Mouse (Mus musculus) stomach, postnatal 0 days (tissue): ENCODE results near the gene Creb3l2. TPM values are rescaled to one million over a fixed set of nuclear protein-coding genes. Genes with fewer than 3 reads are reported as not detected.

Source experiments
- ATAC-seq: fragments of 200-750 bp; cut with Nextera tagmentation; 2 replicates; pipeline ENCODE4 v1.8.0; 2017; ENCODE audit not compliant: low FRiP score, low TSS enrichment
- DNase-seq: peaks from one replicate; pipeline ENCODE4 v3.0.0-alpha.2; 2016; ENCODE audit warnings: low spot score
- H3K27ac ChIP-seq: fragments of 300-500 bp; sonication (generic); replicated peaks from 2 replicates; pipeline ENCODE4 v1.5.1; 2014; ENCODE audit warnings: mild to moderate bottlenecking, control low read depth
- H3K27me3 ChIP-seq: fragments of 300-500 bp; sonication (generic); 2 replicates; pipeline ENCODE4 v1.6.1; 2014; ENCODE audit warnings: low read length; ENCODE audit not compliant: control insufficient read depth, insufficient read depth
- H3K36me3 ChIP-seq: fragments of 300-500 bp; sonication (generic); 2 replicates; pipeline ENCODE4 v1.6.1; 2014; ENCODE audit warnings: low read length, mixed read lengths; ENCODE audit not compliant: control insufficient read depth, insufficient read depth
- H3K4me1 ChIP-seq: fragments of 300-500 bp; sonication (generic); replicated peaks from 2 replicates; pipeline ENCODE4 v1.6.1; 2014; ENCODE audit warnings: antibody characterized with exemption; ENCODE audit not compliant: control insufficient read depth, insufficient read depth
- H3K4me2 ChIP-seq: fragments of 300-500 bp; sonication (generic); replicated peaks from 2 replicates; pipeline ENCODE4 v1.6.1; 2014; ENCODE audit warnings: low read depth, mild to moderate bottlenecking, control low read depth, moderate library complexity
- H3K4me3 ChIP-seq: fragments of 300-500 bp; sonication (generic); 2 replicates; pipeline ENCODE4 v1.5.1; 2014; ENCODE audit warnings: low read depth, low read length, control low read depth
- H3K9ac ChIP-seq: fragments of 300-500 bp; sonication (generic); 2 replicates; pipeline ENCODE4 v1.6.1; 2014; ENCODE audit warnings: mild to moderate bottlenecking, low read length, control low read depth, mixed read lengths
- H3K9me3 ChIP-seq: fragments of 300-500 bp; sonication (generic); 2 replicates; pipeline ENCODE4 v1.6.1; 2016; ENCODE audit warnings: low read length; ENCODE audit not compliant: control insufficient read depth
- CTCF ChIP-seq: IDR thresholded peaks from 2 replicates; pipeline ENCODE4 v1.5.1; 2016; ENCODE audit warnings: antibody characterized with exemption, low read depth, mild to moderate bottlenecking, moderate library complexity
- EP300 ChIP-seq: optimal IDR thresholded peaks from 2 replicates; pipeline ENCODE3; 2016; ENCODE audit warnings: antibody characterized with exemption
- WGBS: fragments of 180-500 bp; shearing (Covaris S2); extraction: QIAGEN DNeasy Blood & Tissue Kit; methylation state at CpG from one replicate; pipeline ENCODE4 v1.1.7; 2014; 5-methylcytosine and 5-hydroxymethylcytosine counted together
- polyA plus RNA-seq: library from polyadenylated mRNA; unstranded; fragments of >200 nt; fragmentation: Nextera tagmentation; extraction: Ambion mirVana; gene quantifications from 2 replicates; pipeline ENCODE4 v1.2.1, GENCODE M21; 2015

Creb3l2 gene
- polyA plus RNA-seq, 1 experiment from 2014 or later, result 8.5 TPM

GRCm38 (mm10) chr6:37439676-37440490 lies 2.1 kb downstream of the Creb3l2 start:
- no peaks in the 10 kb centered on the region; the same call in 1 of the 2 replicates for H3K36me3 ChIP-seq
- TF ChIP-seq CTCF, result no peak
- no peak for TF ChIP-seq EP300
- peak overlapping the region; percentile 90 for H3K4me3 ChIP-seq
- no peaks in the 10 kb centered on the region; the same call in 1 of the 2 replicates for H3K4me1 ChIP-seq
- no peaks in the 10 kb centered on the region for H3K9me3 ChIP-seq
- no peaks in the 10 kb centered on the region for H3K27me3 ChIP-seq
- no peak for DNase-seq
- ATAC-seq, result no peak
- WGBS, result 31% methylated on average over 13 of the region's 13 CpGs
- peak overlapping the region; percentile 81 for H3K27ac ChIP-seq
- H3K4me2 ChIP-seq, result peak overlapping the region; percentile 72
- peak overlapping the region; percentile 85 for H3K9ac ChIP-seq

- DNase-seq (no peak), ATAC-seq (no peak)
- no peaks in the 10 kb centered on the region for H3K9me3 ChIP-seq
- H3K27me3 ChIP-seq, result no peaks in the 10 kb centered on the region
- H3K4me1 ChIP-seq, result no peaks in the 10 kb centered on the region; the same call in 1 of the 2 replicates
- peak overlapping the region; percentile 18; the same call in 1 of the 2 replicates for H3K9ac ChIP-seq
- H3K27ac ChIP-seq, result no peak overlapping the region
- H3K4me2 ChIP-seq, result no peak overlapping the region
- no peaks in the 10 kb centered on the region; the same call in 1 of the 2 replicates for H3K36me3 ChIP-seq
- no peak overlapping the region for H3K4me3 ChIP-seq
- WGBS, result 86% methylated on average over 3 of the region's 3 CpGs
- no peak for TF ChIP-seq CTCF
- TF ChIP-seq EP300, result no peak
These were observed 3.4 kb downstream of the Creb3l2 start for GRCm38 (mm10) chr6:37438510-37438909.

- DNase-seq (no peak), ATAC-seq (no peak)
- H3K4me3 ChIP-seq, result no peak overlapping the region
- 82% methylated on average over 13 of the region's 13 CpGs for WGBS
- no peak overlapping the region for H3K4me2 ChIP-seq
- no peak overlapping the region for H3K27ac ChIP-seq
- no peak for TF ChIP-seq CTCF
- TF ChIP-seq EP300, result no peak
- H3K27me3 ChIP-seq, result no peaks in the 10 kb centered on the region
- no peak overlapping the region for H3K9ac ChIP-seq
- H3K36me3 ChIP-seq, result no peaks in the 10 kb centered on the region; the same call in 1 of the 2 replicates
- H3K4me1 ChIP-seq, result no peaks in the 10 kb centered on the region; the same call in 1 of the 2 replicates
- H3K9me3 ChIP-seq, result no peaks in the 10 kb centered on the region
These were observed 4.9 kb downstream of the Creb3l2 start for GRCm38 (mm10) chr6:37437086-37437485.

- H3K4me1 ChIP-seq, result peaks cover 8% of the 10 kb centered on the region
- no peak for DNase-seq
- no peaks in the 10 kb centered on the region; the same call in 1 of the 2 replicates for H3K36me3 ChIP-seq
- no peak overlapping the region for H3K27ac ChIP-seq
- WGBS, result 69% methylated on average over 6 of the region's 6 CpGs
- H3K4me3 ChIP-seq, result no peak overlapping the region
- H3K9me3 ChIP-seq, result no peaks in the 10 kb centered on the region
- no peak overlapping the region for H3K9ac ChIP-seq
- ATAC-seq, result no peak
- no peak overlapping the region for H3K4me2 ChIP-seq
- no peaks in the 10 kb centered on the region for H3K27me3 ChIP-seq
- TF ChIP-seq EP300, result no peak
- no peak for TF ChIP-seq CTCF
These were observed 6.6 kb downstream of the Creb3l2 start for GRCm38 (mm10) chr6:37435391-37435790.

GRCm38 (mm10) chr6:37429849-37430470 lies 12.0 kb downstream of the Creb3l2 start:
- Histone ChIP-seq H3K9ac (no peak overlapping the region), H3K4me3 (no peak overlapping the region), H3K9me3 (no peaks in the 10 kb centered on the region), H3K4me1 (peaks cover 15% of the 10 kb centered on the region), H3K36me3 (no peaks in the 10 kb centered on the region), H3K4me2 (no peak overlapping the region), H3K27ac (peak overlapping the region; percentile 85; the same call in 1 of the 2 replicates), H3K27me3 (no peaks in the 10 kb centered on the region)
- ATAC-seq, result no peak
- DNase-seq, result no peak
- no peak for TF ChIP-seq EP300
- TF ChIP-seq CTCF, result no peak
- 82% methylated on average over 3 of the region's 3 CpGs for WGBS

GRCm38 (mm10) chr6:37428947-37429346 lies 13.0 kb downstream of the Creb3l2 start:
- WGBS, result 82% methylated on average over 8 of the region's 8 CpGs
- H3K27ac ChIP-seq, result no peak overlapping the region
- DNase-seq (no peak), ATAC-seq (no peak)
- H3K4me1 ChIP-seq, result peaks cover 19% of the 10 kb centered on the region
- no peaks in the 10 kb centered on the region for H3K27me3 ChIP-seq
- H3K4me2 ChIP-seq, result no peak overlapping the region
- H3K36me3 ChIP-seq, result no peaks in the 10 kb centered on the region
- H3K9ac ChIP-seq, result no peak overlapping the region
- TF ChIP-seq CTCF (no peak), EP300 (no peak)
- no peaks in the 10 kb centered on the region for H3K9me3 ChIP-seq
- H3K4me3 ChIP-seq, result no peak overlapping the region
